Mouse (Mus musculus): ENCODE results near the gene Jam3.

Gene Jam3

DNA sequence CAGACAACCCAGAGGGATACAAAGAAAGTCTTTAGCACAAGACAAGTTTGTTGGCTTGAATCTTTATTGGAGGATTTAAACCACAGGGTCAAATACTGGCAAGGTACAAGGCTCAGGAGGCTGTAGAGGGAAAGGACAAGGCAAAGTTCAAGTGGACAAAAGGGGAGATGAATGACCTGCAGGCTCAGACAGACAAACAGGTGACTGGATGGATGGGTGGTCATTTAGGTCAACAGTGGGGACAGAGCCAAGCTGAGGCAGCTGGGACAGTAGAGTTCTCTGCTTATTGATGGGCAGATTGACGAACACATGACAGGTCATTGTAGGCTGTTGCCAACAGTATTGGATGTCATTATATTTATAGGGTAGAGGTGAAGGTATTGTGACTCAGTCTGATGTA, 11.8 kb upstream of the Jam3 start:
- WGBS, result 93% methylated on average over 1 of the region's 1 CpGs

- WGBS, result 84% methylated on average over 3 of the region's 3 CpGs
These were observed 10.4 kb upstream of the Jam3 start for GRCm38 (mm10) chr9:27165596-27165995.

GRCm38 (mm10) chr9:27164957-27165356, 9.7 kb upstream of the Jam3 start:
- whole genome bisulfite sequencing, result 89% methylated on average over 2 of the region's 2 CpGs

GRCm38 (mm10) chr9:27163661-27164060, 8.4 kb upstream of the Jam3 start:
- WGBS, result 87% methylated on average over 5 of the region's 5 CpGs

DNA sequence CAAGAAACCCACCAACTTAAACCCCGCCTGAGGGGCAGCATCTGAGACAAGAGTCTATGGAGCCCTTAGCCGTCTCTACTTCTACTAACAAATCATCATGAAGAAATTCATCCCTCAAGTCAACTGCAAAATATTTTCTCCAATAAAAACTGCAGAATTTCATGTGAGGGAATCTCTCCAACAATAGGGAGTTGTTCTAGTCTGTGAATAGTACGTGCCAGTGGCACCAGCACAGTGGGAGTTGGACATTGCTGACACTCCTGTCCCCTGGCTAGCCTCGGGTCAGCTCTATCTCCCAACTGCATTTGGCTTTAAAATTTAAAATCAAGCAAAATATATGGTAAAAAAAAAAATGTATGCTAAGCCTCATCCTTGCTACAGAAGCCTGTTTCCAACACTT, 1.4 kb downstream of the Jam3 start:
- 49% methylated on average over 4 of the region's 4 CpGs for WGBS

GRCm38 (mm10) chr9:27149836-27150235, 5.4 kb downstream of the Jam3 start:
- 17% methylated on average over 9 of the region's 9 CpGs for WGBS

- WGBS, result 38% methylated on average over 18 of the region's 18 CpGs
These were observed 6.4 kb downstream of the Jam3 start for GRCm38 (mm10) chr9:27148631-27149471.

DNA sequence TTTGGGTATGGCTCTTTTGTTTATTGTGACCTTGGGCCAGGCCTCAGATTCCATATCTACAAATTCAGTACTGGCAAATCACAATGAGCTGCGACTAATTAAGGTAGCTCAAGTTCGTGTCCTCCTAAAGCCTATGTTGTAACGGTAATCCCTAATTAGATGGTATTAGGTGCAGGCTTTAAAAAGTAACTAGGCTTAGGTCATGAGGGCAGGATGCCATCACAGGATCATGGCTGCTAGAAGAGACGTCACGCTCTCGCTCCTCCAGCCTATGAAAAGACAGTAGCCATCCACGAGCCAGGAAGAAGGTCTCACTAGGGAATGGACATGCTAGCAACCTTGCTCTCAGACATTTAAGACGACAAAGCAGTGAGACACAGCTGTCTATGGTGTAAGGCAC, 7.3 kb downstream of the Jam3 start:
- WGBS, result 85% methylated on average over 8 of the region's 8 CpGs

DNA sequence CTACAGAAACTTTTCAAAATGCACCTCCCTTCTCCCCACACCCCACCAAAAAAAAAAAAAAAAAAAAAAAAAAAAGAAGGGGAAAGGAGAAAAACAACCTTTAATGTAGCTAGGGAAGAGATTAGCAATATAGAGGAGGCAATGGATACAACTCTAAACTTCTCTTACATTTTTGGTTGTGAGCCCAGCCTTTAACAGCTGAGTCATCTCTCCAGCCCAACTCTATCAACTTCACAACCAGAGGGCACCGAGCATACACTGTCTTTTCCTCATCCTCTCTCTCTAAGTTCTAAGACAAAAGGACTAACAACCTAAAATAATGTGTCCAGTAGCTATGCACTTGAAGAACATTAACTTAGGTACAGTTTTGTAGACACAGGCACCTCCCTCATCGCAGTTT, 8.4 kb downstream of the Jam3 start:
- WGBS, result 67% methylated on average over 2 of the region's 2 CpGs

DNA sequence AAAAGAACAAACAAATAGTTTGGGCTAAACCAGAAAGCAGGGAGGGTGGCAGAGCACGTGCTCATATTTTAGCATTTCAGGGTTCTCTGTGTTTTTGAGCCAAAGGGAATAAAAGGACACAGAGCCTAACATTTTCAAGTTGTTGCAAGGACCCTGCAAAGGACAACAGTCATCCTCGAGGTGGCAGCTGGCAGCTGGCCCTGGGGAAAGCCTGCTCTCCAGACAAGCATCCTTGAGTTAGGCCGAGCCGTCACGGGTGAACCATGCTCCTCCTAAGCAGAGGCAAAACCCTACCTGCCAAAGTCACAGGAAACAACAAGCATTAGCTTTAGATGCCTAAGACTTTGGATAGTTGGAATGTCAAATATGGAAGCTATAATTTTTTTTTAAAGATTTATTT, 10.2 kb downstream of the Jam3 start:
- WGBS, result 62% methylated on average over 5 of the region's 5 CpGs

DNA sequence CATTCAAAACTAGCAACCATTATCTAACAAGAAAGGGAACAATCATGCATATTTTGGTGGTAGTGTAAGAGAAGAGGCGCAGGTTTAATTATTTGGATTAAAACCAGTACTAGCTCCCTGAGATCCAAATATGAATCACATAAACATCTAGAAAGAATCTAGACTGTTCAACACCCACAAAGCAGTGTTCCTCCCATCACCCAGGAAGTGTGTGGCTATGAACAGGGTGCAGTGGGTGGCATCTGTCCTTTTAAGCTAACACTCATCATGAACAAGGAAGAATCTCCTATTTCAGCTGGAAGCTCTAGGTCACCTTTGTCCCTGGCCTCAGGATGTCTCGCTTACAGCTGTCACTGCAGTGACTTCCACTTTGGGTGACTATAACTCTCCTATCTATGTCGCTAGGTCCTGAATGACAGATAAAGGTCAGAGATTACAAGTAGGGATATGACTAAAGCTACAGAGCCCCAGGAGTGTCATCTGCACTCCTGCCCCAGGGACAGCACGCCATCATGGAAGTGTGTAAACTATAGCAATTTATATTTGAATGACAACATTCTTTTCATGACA, 10.9 kb downstream of the Jam3 start:
- WGBS, result 68% methylated on average over 4 of the region's 4 CpGs

- 93% methylated on average over 10 of the region's 10 CpGs for WGBS
These were observed 14.7 kb downstream of the Jam3 start for GRCm38 (mm10) chr9:27140432-27141065.

GRCm38 (mm10) chr9:27136651-27137050, 18.6 kb downstream of the Jam3 start:
- 84% methylated on average over 8 of the region's 8 CpGs for WGBS

GRCm38 (mm10) chr9:27135372-27135771, 19.8 kb downstream of the Jam3 start:
- WGBS, result 76% methylated on average over 7 of the region's 7 CpGs

- 67% methylated on average over 1 of the region's 1 CpGs for WGBS
These were observed 20.8 kb downstream of the Jam3 start for GRCm38 (mm10) chr9:27134410-27134809.

GRCm38 (mm10) chr9:27128629-27129028, 26.6 kb downstream of the Jam3 start:
- 69% methylated on average over 4 of the region's 4 CpGs for WGBS

GRCm38 (mm10) chr9:27126543-27126942, 28.7 kb downstream of the Jam3 start:
- WGBS, result 92% methylated on average over 6 of the region's 6 CpGs

GRCm38 (mm10) chr9:27125450-27125849, 29.8 kb downstream of the Jam3 start:
- WGBS, result 53% methylated on average over 6 of the region's 6 CpGs

- 53% methylated on average over 2 of the region's 2 CpGs for WGBS
These were observed 31.3 kb downstream of the Jam3 start for GRCm38 (mm10) chr9:27123947-27124346.

- 53% methylated on average over 4 of the region's 4 CpGs for WGBS
These were observed 32.3 kb downstream of the Jam3 start for GRCm38 (mm10) chr9:27122963-27123362.

DNA sequence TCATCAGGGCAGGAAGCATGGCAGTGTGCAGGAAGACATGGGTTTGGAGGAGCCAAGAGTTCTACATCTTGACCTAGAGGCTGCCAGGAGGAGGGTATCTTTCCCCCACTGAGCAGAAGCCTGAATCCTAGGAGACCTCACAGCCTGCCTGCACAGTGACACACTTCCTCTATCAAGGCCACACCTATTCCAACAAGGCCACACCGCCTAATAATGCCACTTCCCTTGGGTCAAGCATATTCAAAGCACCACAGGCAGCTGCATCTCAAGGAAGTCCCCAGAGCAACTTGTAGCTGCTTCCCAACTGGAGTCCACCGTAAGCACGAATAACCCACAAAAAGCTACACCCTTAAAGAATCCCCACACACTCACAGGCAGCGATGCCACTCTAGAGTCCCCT, 33.1 kb downstream of the Jam3 start:
- WGBS, result 86% methylated on average over 4 of the region's 4 CpGs

GRCm38 (mm10) chr9:27121254-27121653, 34.0 kb downstream of the Jam3 start:
- 74% methylated on average over 9 of the region's 9 CpGs for WGBS

DNA sequence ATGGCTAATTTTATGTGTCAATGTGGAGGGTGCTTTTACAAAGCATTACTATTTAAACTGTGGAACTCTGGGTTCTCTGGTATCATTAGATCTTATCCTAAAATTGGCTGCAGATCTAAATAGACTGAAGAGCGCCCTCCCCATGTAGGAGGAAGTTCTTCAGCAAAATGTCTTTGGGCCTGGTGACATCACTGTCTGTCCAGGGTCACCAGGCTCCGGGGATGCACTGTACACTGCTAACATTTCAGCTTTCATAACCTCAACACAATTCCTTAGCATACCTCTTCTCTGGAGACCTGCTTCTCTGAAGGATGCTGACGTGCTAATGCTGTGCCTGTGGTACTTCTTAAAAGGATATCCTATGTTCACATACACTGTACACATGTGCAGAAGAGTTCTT, 43.5 kb downstream of the Jam3 start:
- 57% methylated on average over 3 of the region's 3 CpGs for WGBS

Measured in cerebral cortex, adult 2 months (tissue).